8 mouse cellular contexts compared by ENCODE assay signal in the genomic region with DNA sequence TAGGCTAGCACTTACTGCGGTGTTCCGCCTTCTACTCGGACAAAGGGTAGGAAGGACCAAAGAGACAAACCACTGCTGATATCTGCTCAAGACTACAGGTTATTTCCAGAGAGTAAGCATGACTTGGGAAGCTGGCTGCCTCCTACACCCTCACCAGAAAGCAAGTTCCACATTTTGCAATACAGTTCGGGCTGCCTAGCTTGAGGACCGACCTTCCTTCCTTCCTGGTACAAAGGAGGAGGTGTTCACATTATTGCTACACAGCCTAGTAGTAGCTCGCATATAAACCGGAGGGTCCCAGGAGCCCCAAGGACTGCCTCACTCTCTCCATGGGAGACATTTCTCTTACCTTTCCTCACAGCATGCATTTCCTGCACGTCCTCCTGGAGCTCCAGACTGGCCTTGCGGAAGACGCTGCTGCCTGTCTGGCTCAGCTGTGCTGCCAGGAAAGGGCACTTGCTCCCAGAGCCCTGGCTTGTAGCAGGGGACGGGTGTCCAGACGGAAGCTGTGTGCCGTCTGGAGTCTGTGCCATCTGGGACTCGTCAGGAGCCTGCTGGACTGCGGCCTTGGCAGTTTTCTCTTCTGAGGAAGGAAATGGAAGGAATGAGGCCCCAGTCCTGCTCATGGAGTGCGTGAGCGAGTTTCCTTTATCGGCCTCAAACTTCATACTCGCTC. TPM values are rescaled to one million over a fixed set of nuclear protein-coding genes. Genes with fewer than 3 reads are reported as not detected.
DNase-seq lines count a peak whose midpoint lies in the region; ATAC-seq lines count a peak whose summit lies in the region.

No protein-coding gene starts in this region.

- peak; percentile 68 for DNase-seq in left cerebral cortex, postnatal 4 days
- DNase-seq in left cerebral cortex, adult 8-10 months (ENCODE audit: low spot score in 2 of 2) = no peak
- peak; percentile 78 for DNase-seq in kidney, postnatal 10 days
- no peak for DNase-seq in Muller cell, postnatal 12 days (ENCODE audit: inconsistent ontology term)
- DNase-seq in c-Kit-positive CD71-positive TER-119-positive erythroid progenitor cells, embryonic 14.5 days (ENCODE audit: low spot score) = no peak

- ATAC-seq in common myeloid progenitor, adult 5-6 weeks (replicated peaks; ENCODE audit: low read depth, poor library complexity, severe bottlenecking) = peak; percentile 68
- peak; percentile 51 for ATAC-seq in megakaryocyte progenitor cell, adult 5-6 weeks (replicated peaks; ENCODE audit: poor library complexity)
- no peak for ATAC-seq in activated CD4-positive, CD25-positive, alpha-beta regulatory T cell, adult 4 months

- intact Hi-C loops in left cerebral cortex, postnatal 4 days (cut with DNase I) = no loop called here

RNA-seq across cellular contexts. Expression of gene Alas1, which starts 5.5 kb away (rescaled TPM):
- total RNA-seq in left cerebral cortex, postnatal 4 days (2021) = 10 to 100 TPM; 97.5 to 99.8 TPM
- total RNA-seq in left cerebral cortex, adult 8-10 months (2022) = 100 to 1,000 TPM; 136 to 146 (median 141) TPM
- 76.9 and 90.2 TPM in 2 replicates for total RNA-seq in common myeloid progenitor, adult 5-6 weeks (2017)
- 559 and 576 TPM in 2 replicates for total RNA-seq in megakaryocyte progenitor cell, adult 5-6 weeks (2015)
- 961 and 988 TPM in 2 replicates for total RNA-seq in megakaryocyte progenitor cell, adult 5-6 weeks (2017)
- 10 to 100 TPM; 37.8 to 65.0 TPM for polyA plus RNA-seq in activated CD4-positive, CD25-positive, alpha-beta regulatory T cell, adult 4 months (2017; shearing (Covaris generic))

RNA-seq across cellular contexts. Expression of gene Tlr9, which starts 20.6 kb away (rescaled TPM):
- total RNA-seq in left cerebral cortex, postnatal 4 days (2021) = under 1 TPM; 0.46 to 0.48 TPM
- total RNA-seq in left cerebral cortex, adult 8-10 months (2022) = 1 to 10 TPM in 3 of 4 experiments, under 1 TPM in 1; 0.85 to 2.0 (median 1.7) TPM
- total RNA-seq in common myeloid progenitor, adult 5-6 weeks (2017) = 0.41 and 0.53 TPM in 2 replicates
- total RNA-seq in megakaryocyte progenitor cell, adult 5-6 weeks (2015) = 2.2 and 4.5 TPM in 2 replicates
- 0.37 and 0.46 TPM in 2 replicates for total RNA-seq in megakaryocyte progenitor cell, adult 5-6 weeks (2017)
- polyA plus RNA-seq in activated CD4-positive, CD25-positive, alpha-beta regulatory T cell, adult 4 months (2017; shearing (Covaris generic)) = under 1 TPM in 1 of 2 experiments, not detected in 1; 0.13 TPM

RNA-seq across cellular contexts. Expression of gene Poc1a, which starts 37.9 kb away (rescaled TPM):
- 10 to 100 TPM; 11.0 to 11.9 TPM for total RNA-seq in left cerebral cortex, postnatal 4 days (2021)
- 10 to 100 TPM; 14.6 to 18.3 (median 16.7) TPM for total RNA-seq in left cerebral cortex, adult 8-10 months (2022)
- 22.9 and 26.5 TPM in 2 replicates for total RNA-seq in common myeloid progenitor, adult 5-6 weeks (2017)
- 38.9 and 50.1 TPM in 2 replicates for total RNA-seq in megakaryocyte progenitor cell, adult 5-6 weeks (2015)
- 33.2 and 43.8 TPM in 2 replicates for total RNA-seq in megakaryocyte progenitor cell, adult 5-6 weeks (2017)
- 10 to 100 TPM in 1 of 2 experiments, 1 to 10 TPM in 1; 7.9 to 13.5 TPM for polyA plus RNA-seq in activated CD4-positive, CD25-positive, alpha-beta regulatory T cell, adult 4 months (2017; shearing (Covaris generic))

RNA-seq across cellular contexts. Expression of gene Twf2, which starts 40.0 kb away (rescaled TPM):
- 10 to 100 TPM; 34.4 to 38.2 TPM for total RNA-seq in left cerebral cortex, postnatal 4 days (2021)
- 10 to 100 TPM; 58.6 to 61.1 (median 59.1) TPM for total RNA-seq in left cerebral cortex, adult 8-10 months (2022)
- total RNA-seq in common myeloid progenitor, adult 5-6 weeks (2017) = 42.5 and 44.4 TPM in 2 replicates
- total RNA-seq in megakaryocyte progenitor cell, adult 5-6 weeks (2015) = 45.1 and 46.4 TPM in 2 replicates
- 67.5 and 80.6 TPM in 2 replicates for total RNA-seq in megakaryocyte progenitor cell, adult 5-6 weeks (2017)
- 100 to 1,000 TPM; 144 to 147 TPM for polyA plus RNA-seq in activated CD4-positive, CD25-positive, alpha-beta regulatory T cell, adult 4 months (2017; shearing (Covaris generic))

RNA-seq across cellular contexts. Expression of gene Ppm1m, which starts 43.4 kb away (rescaled TPM):
- 10 to 100 TPM; 16.1 to 18.7 TPM for total RNA-seq in left cerebral cortex, postnatal 4 days (2021)
- total RNA-seq in left cerebral cortex, adult 8-10 months (2022) = 10 to 100 TPM; 23.4 to 26.9 (median 24.4) TPM
- total RNA-seq in common myeloid progenitor, adult 5-6 weeks (2017) = 9.4 and 14.7 TPM in 2 replicates
- total RNA-seq in megakaryocyte progenitor cell, adult 5-6 weeks (2015) = 14.3 and 16.9 TPM in 2 replicates
- total RNA-seq in megakaryocyte progenitor cell, adult 5-6 weeks (2017) = 15.5 and 23.7 TPM in 2 replicates
- polyA plus RNA-seq in activated CD4-positive, CD25-positive, alpha-beta regulatory T cell, adult 4 months (2017; shearing (Covaris generic)) = 10 to 100 TPM; 13.6 to 14.2 TPM

Comparison
In these comparisons a context has a peak if more than half of its experiments do, and no peak if none do; other contexts are left out.
1. DNase-seq: peak in left cerebral cortex, postnatal 4 days (single experiment) and kidney, postnatal 10 days (single experiment); none in left cerebral cortex, adult 8-10 months (0 of 2), Muller cell, postnatal 12 days (single experiment) and c-Kit-positive CD71-positive TER-119-positive erythroid progenitor cells, embryonic 14.5 days (single experiment).